Mouse (Mus musculus) MEL (cell line): ENCODE measurements around the gene D630039A03Rik. TPM values are rescaled to one million over a fixed set of nuclear protein-coding genes. Genes with fewer than 3 reads are reported as not detected.

Experiments
- DNase-seq: peaks from one replicate; pipeline ENCODE4 v3.0.0; 2011; ENCODE audit warnings: low read depth, low spot score
- H3K27ac ChIP-seq: 2 replicates; pipeline ENCODE4 v1.5.1; 2012; ENCODE audit warnings: low read depth, mild to moderate bottlenecking, control low read depth, low read length, moderate library complexity; ENCODE audit not compliant: control insufficient read depth
- H3K27me3 ChIP-seq, 2 experiments: fragments of 150-350 bp in 1 of 2; sonication (generic) in 1 of 2; 2 replicates each; pipeline ENCODE4 v1.6.1; 2012; ENCODE audit warnings: low read length in 2 of 2, mild to moderate bottlenecking in 2 of 2, improper control_type of control experiment in 1 of 2, moderate library complexity in 1 of 2; ENCODE audit not compliant: insufficient read depth in 2 of 2, control insufficient read depth in 1 of 2
- H3K36me3 ChIP-seq, 2 experiments: 2 replicates each; pipeline ENCODE4 v1.6.1; 2012 to 2014; ENCODE audit warnings: low read length in 2 of 2, improper control_type of control experiment in 1 of 2, inconsistent platforms in 1 of 2, mild to moderate bottlenecking in 1 of 2; ENCODE audit not compliant: insufficient read depth in 2 of 2, control insufficient read depth in 1 of 2
- H3K4me1 ChIP-seq, 2 experiments: fragments of 150-350 bp in 1 of 2; sonication (generic) in 1 of 2; 2 replicates each; pipeline ENCODE4 v1.6.1; 2012; ENCODE audit warnings: low read length in 2 of 2, improper control_type of control experiment in 1 of 2, mild to moderate bottlenecking in 1 of 2; ENCODE audit not compliant: insufficient read depth in 2 of 2, control insufficient read depth in 1 of 2
- H3K4me3 ChIP-seq, 2 experiments: fragments of 150-350 bp in 1 of 2; sonication (generic) in 1 of 2; 2 replicates each; pipeline ENCODE4 v1.5.1; 2012; ENCODE audit warnings: low read depth in 2 of 2, low read length in 2 of 2, mild to moderate bottlenecking in 2 of 2, moderate library complexity in 2 of 2, control low read depth in 1 of 2, improper control_type of control experiment in 1 of 2; ENCODE audit not compliant: control insufficient read depth in 1 of 2, insufficient read depth in 1 of 2
- H3K79me2 ChIP-seq: 2 replicates; pipeline ENCODE4 v1.6.1; 2012; ENCODE audit warnings: mild to moderate bottlenecking, low read length, moderate library complexity; ENCODE audit not compliant: control insufficient read depth, poor library complexity, insufficient read depth
- H3K9ac ChIP-seq: 2 replicates; pipeline ENCODE4 v1.6.1; 2012; ENCODE audit warnings: low read depth, mild to moderate bottlenecking, control low read depth, low read length, moderate library complexity; ENCODE audit not compliant: control insufficient read depth, poor library complexity, severe bottlenecking
- H3K9me3 ChIP-seq: fragments of 150-350 bp; sonication (generic); replicated peaks from 2 replicates; pipeline ENCODE4 v1.6.1; 2012; ENCODE audit warnings: mild to moderate bottlenecking, low read length, improper control_type of control experiment, moderate library complexity; ENCODE audit not compliant: insufficient read depth
- CHD1 ChIP-seq: IDR thresholded peaks from 2 replicates; pipeline ENCODE4 v1.6.1; 2012; ENCODE audit warnings: low read depth, mild to moderate bottlenecking, inconsistent platforms, low read length, improper control_type of control experiment
- CHD2 ChIP-seq: IDR thresholded peaks from 2 replicates; pipeline ENCODE4 v1.6.1; 2011; ENCODE audit warnings: low read length, improper control_type of control experiment
- E2F4 ChIP-seq: IDR thresholded peaks from 2 replicates; pipeline ENCODE4 v1.6.1; 2011; ENCODE audit warnings: low read depth, low read length, improper control_type of control experiment, borderline replicate concordance
- ELF1 ChIP-seq: IDR thresholded peaks from 2 replicates; pipeline ENCODE4 v1.6.1; 2014; ENCODE audit warnings: low read depth, mild to moderate bottlenecking, inconsistent platforms, low read length, improper control_type of control experiment, moderate library complexity
- GABPA ChIP-seq: IDR thresholded peaks from 2 replicates; pipeline ENCODE4 v1.6.1; 2012; ENCODE audit warnings: low read depth, mild to moderate bottlenecking, inconsistent platforms, low read length, improper control_type of control experiment, moderate library complexity
- GATA1 ChIP-seq: IDR thresholded peaks from 2 replicates; pipeline ENCODE4 v1.6.1; 2011; ENCODE audit warnings: low read depth, low read length, improper control_type of control experiment
- HCFC1 ChIP-seq: IDR thresholded peaks from 2 replicates; pipeline ENCODE4 v1.6.1; 2012; ENCODE audit warnings: low read depth, mild to moderate bottlenecking, inconsistent platforms, low read length, improper control_type of control experiment, moderate library complexity
- MAX ChIP-seq: IDR thresholded peaks from 2 replicates; pipeline ENCODE4 v1.6.1; 2011; ENCODE audit warnings: low read length, improper control_type of control experiment
- NRF1 ChIP-seq: IDR thresholded peaks from 2 replicates; pipeline ENCODE4 v1.6.1; 2014; ENCODE audit warnings: low read depth, mild to moderate bottlenecking, inconsistent platforms, low read length, improper control_type of control experiment, moderate library complexity; ENCODE audit not compliant: poor library complexity, insufficient read depth, severe bottlenecking
- POLR2A ChIP-seq, 2 experiments: IDR thresholded peaks; 2 replicates each; pipeline ENCODE4 v1.6.1; 2011 to 2012; ENCODE audit warnings: low read length in 2 of 2, mild to moderate bottlenecking in 2 of 2, control low read depth in 1 of 2, improper control_type of control experiment in 1 of 2, low read depth in 1 of 2, moderate library complexity in 1 of 2; ENCODE audit not compliant: control insufficient read depth in 1 of 2, insufficient read depth in 1 of 2, poor library complexity in 1 of 2
- POLR2AphosphoS5 ChIP-seq: IDR thresholded peaks from 2 replicates; pipeline ENCODE4 v1.6.1; 2012; ENCODE audit warnings: low read depth, borderline replicate concordance, mild to moderate bottlenecking, inconsistent platforms, low read length, moderate library complexity, mixed read lengths
- RAD21 ChIP-seq: IDR thresholded peaks from 2 replicates; pipeline ENCODE4 v1.6.1; 2011; ENCODE audit warnings: mild to moderate bottlenecking, low read depth, low read length, improper control_type of control experiment
- RCOR1 ChIP-seq: IDR thresholded peaks from 2 replicates; pipeline ENCODE4 v1.6.1; 2012; ENCODE audit warnings: low read depth, mild to moderate bottlenecking, inconsistent platforms, low read length, improper control_type of control experiment
- TAL1 ChIP-seq: IDR thresholded peaks from 2 replicates; pipeline ENCODE4 v1.6.1; 2012; ENCODE audit warnings: mild to moderate bottlenecking, inconsistent platforms, low read length, moderate library complexity, mixed read lengths
- TBP ChIP-seq: IDR thresholded peaks from 2 replicates; pipeline ENCODE4 v1.8.0; 2011; ENCODE audit warnings: low read depth, low read length, improper control_type of control experiment
- TCF12 ChIP-seq: IDR thresholded peaks from 2 replicates; pipeline ENCODE4 v1.6.1; 2014; ENCODE audit warnings: low read depth, mild to moderate bottlenecking, inconsistent platforms, low read length, improper control_type of control experiment, moderate library complexity
- UBTF ChIP-seq: IDR thresholded peaks from 2 replicates; pipeline ENCODE4 v1.6.1; 2012; ENCODE audit warnings: low read depth, mild to moderate bottlenecking, inconsistent platforms, low read length, improper control_type of control experiment, moderate library complexity, borderline replicate concordance; ENCODE audit not compliant: insufficient read depth
- USF1 ChIP-seq: IDR thresholded peaks from 2 replicates; pipeline ENCODE4 v1.6.1; 2014; ENCODE audit warnings: low read depth, mild to moderate bottlenecking, inconsistent platforms, low read length, improper control_type of control experiment, moderate library complexity
- ZNF384 ChIP-seq: IDR thresholded peaks from 2 replicates; pipeline ENCODE4 v1.6.1; 2012; ENCODE audit warnings: low read depth, mild to moderate bottlenecking, inconsistent platforms, low read length, improper control_type of control experiment
- polyA plus RNA-seq, 2 experiments: library from polyadenylated mRNA; stranded (reverse) in 1 of 2; unstranded in 1 of 2; fragments of >175 nt in 1 of 2; fragments of >200 nt in 1 of 2; gene quantifications; 2 replicates each; pipeline versions ENCODE4 v1.2.1 to v1.2.4; 2012; ENCODE audit warnings: low replicate concordance in 2 of 2, low read depth in 1 of 2; ENCODE audit not compliant: insufficient read length in 2 of 2, insufficient read depth in 1 of 2, missing spikeins in 1 of 2
- total RNA-seq: library from RNA; depleted of rRNA; stranded (reverse); fragments of 300-350 nt; gene quantifications from 2 replicates; pipeline ENCODE4 v1.2.3, GENCODE M21; 2012

D630039A03Rik gene
- total and polyA plus RNA-seq, 3 experiments, result not detected

GRCm38 (mm10) chr4:57956029-57956960 is 40.2 kb upstream of the D630039A03Rik start, which contains the start of gene Txn1 (continued):
- no peak for TF ChIP-seq ZNF384
- TF ChIP-seq CHD2, result no peak
- peak; percentile 49 for TF ChIP-seq HCFC1
- TF ChIP-seq USF1, result no peak; the same call in 1 of the 2 replicates
- TF ChIP-seq RCOR1, result no peak

DNA sequence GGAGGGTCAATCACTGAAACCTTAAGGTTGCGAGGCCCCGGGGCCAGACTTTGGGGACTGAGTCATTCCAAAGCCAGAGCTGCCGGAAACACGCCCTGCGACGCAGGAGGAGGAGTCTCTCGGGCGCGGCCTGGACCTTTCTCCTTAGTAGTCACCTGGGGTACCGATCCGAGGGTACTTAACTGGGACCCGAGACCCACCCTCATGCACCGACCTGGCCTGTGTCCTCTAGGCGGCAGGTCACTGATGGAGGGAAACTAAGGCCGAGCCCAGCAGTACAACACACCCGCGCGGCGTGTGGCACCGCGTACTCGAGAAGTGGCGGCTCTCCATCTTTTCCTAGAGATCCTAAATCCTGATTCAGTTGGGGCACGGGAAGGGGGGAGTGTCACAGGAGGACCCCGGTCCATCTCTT is 39.5 kb upstream of the D630039A03Rik start:
- Histone ChIP-seq H3K9me3 (no peaks in the 10 kb centered on the region), H3K4me1 (peaks cover 3 to 15% of the 10 kb centered on the region in 2 experiments), H3K79me2 (peaks cover 46% of the 10 kb centered on the region), H3K4me3 (peak overlapping the region; percentile 84 to 93), H3K9ac (peak overlapping the region; percentile 86), H3K27ac (peak overlapping the region; percentile 72), H3K36me3 (peaks cover 15 to 23% of the 10 kb centered on the region in 2 experiments), H3K27me3 (no peaks in the 10 kb centered on the region)
- peak; percentile 85 for DNase-seq
- TF ChIP-seq TBP, result peak; percentile 44; the same call in 1 of the 2 replicates
- no peak for TF ChIP-seq ELF1
- peak; percentile 52; the same call in 1 of the 2 replicates for TF ChIP-seq UBTF
- 0 out of 2 replicates have a peak, but pooled peaks have one; percentile 5 for TF ChIP-seq TCF12
- peak; percentile 15; the same call in 1 of the 2 replicates for TF ChIP-seq GABPA
- TF ChIP-seq RAD21, result no peak
- peak; percentile 48; the same call in 1 of the 2 replicates for TF ChIP-seq HCFC1
- no peak for TF ChIP-seq GATA1

GRCm38 (mm10) chr4:57954991-57955390 is 38.9 kb upstream of the D630039A03Rik start:
- Histone ChIP-seq H3K4me1 (peaks cover 3 to 15% of the 10 kb centered on the region in 2 experiments), H3K27ac (peak overlapping the region; percentile 33), H3K27me3 (no peaks in the 10 kb centered on the region), H3K36me3 (peaks cover 18 to 23% of the 10 kb centered on the region in 2 experiments), H3K79me2 (peaks cover 47% of the 10 kb centered on the region), H3K4me3 (peak overlapping the region; percentile 84 to 93), H3K9me3 (no peaks in the 10 kb centered on the region), H3K9ac (peak overlapping the region; percentile 86)
- TF ChIP-seq TCF12 (no peak), POLR2AphosphoS5 (no peak), TAL1 (no peak), E2F4 (no peak), CHD1 (peak; percentile 19; the same call in 1 of the 2 replicates), POLR2A (IDR thresholded peaks at IDR 0.05; ENCODE audit: control insufficient read depth in 1 of 2, insufficient read depth in 1 of 2, low read depth in 1 of 2, low read length in 2 of 2, poor library complexity in 1 of 2) (peak in 1 of 2 experiments; percentile 18; a peak in 1 of 4 replicates), NRF1 (no peak), HCFC1 (no peak), RAD21 (no peak), MAX (no peak)
- peak; percentile 36 for DNase-seq
